Mouse (Mus musculus) midbrain, embryonic 12.5 days (tissue): Measurements from ENCODE around the gene Hivep3. TPM values are rescaled to one million over a fixed set of nuclear protein-coding genes. Genes with fewer than 3 reads are reported as not detected.

Source experiments
- ATAC-seq: fragments of 200-750 bp; cut with Nextera tagmentation; 2 replicates; pipeline ENCODE4 v1.8.0; 2017; ENCODE audit warnings: low read depth, moderate TSS enrichment, moderate library complexity; ENCODE audit not compliant: low FRiP score
- H3K27ac ChIP-seq: fragments of 300-500 bp; sonication (generic); replicated peaks from 2 replicates; pipeline ENCODE4 v1.5.1; 2016; ENCODE audit warnings: mild to moderate bottlenecking
- H3K27me3 ChIP-seq: fragments of 300-500 bp; sonication (generic); 2 replicates; pipeline ENCODE4 v1.6.1; 2016; ENCODE audit warnings: mild to moderate bottlenecking
- H3K36me3 ChIP-seq: fragments of 300-500 bp; sonication (generic); 2 replicates; pipeline ENCODE4 v1.6.1; 2016
- H3K4me1 ChIP-seq: fragments of 300-500 bp; sonication (generic); 2 replicates; pipeline ENCODE4 v1.6.1; 2016
- H3K4me2 ChIP-seq: fragments of 300-500 bp; sonication (generic); replicated peaks from 2 replicates; pipeline ENCODE4 v1.6.1; 2016; ENCODE audit warnings: mild to moderate bottlenecking, moderate library complexity
- H3K4me3 ChIP-seq: fragments of 300-500 bp; sonication (generic); 2 replicates; pipeline ENCODE4 v1.5.1; 2016; ENCODE audit warnings: mild to moderate bottlenecking
- H3K9ac ChIP-seq: fragments of 300-500 bp; sonication (generic); replicated peaks from 2 replicates; pipeline ENCODE4 v1.6.1; 2016; ENCODE audit warnings: mild to moderate bottlenecking, moderate library complexity
- H3K9me3 ChIP-seq: fragments of 300-500 bp; sonication (generic); 2 replicates; pipeline ENCODE4 v1.6.1; 2016; ENCODE audit warnings: mild to moderate bottlenecking
- WGBS: fragments of 180-500 bp; shearing (Covaris S2); methylation state at CpG from one replicate; pipeline ENCODE4 v1.1.7; 2016; 5-methylcytosine and 5-hydroxymethylcytosine counted together
- polyA plus RNA-seq: library from polyadenylated mRNA; unstranded; fragments of >200 nt; fragmentation: Nextera tagmentation; extraction: Ambion mirVana; gene quantifications from 2 replicates; pipeline ENCODE4 v1.2.1, GENCODE M21; 2016

The Hivep3 gene
- polyA plus RNA-seq, 1 experiment from 2014 or later, result 4.5 TPM

- H3K4me1 ChIP-seq, result no peaks in the 10 kb centered on the region
- H3K4me2 ChIP-seq, result no peak overlapping the region
- H3K9ac ChIP-seq, result no peak overlapping the region
- no peaks in the 10 kb centered on the region for H3K36me3 ChIP-seq
- H3K27me3 ChIP-seq, result no peaks in the 10 kb centered on the region
- no peak for ATAC-seq
- 88% methylated on average over 5 of the region's 5 CpGs for WGBS
- H3K4me3 ChIP-seq, result no peak overlapping the region
- no peak overlapping the region for H3K27ac ChIP-seq
- no peaks in the 10 kb centered on the region for H3K9me3 ChIP-seq
These were observed 348.9 kb downstream of the Hivep3 start for GRCm38 (mm10) chr4:120082527-120082926.

- H3K4me3 ChIP-seq, result no peak overlapping the region
- no peak overlapping the region for H3K4me2 ChIP-seq
- no peaks in the 10 kb centered on the region for H3K4me1 ChIP-seq
- WGBS, result 82% methylated on average over 3 of the region's 3 CpGs
- no peak overlapping the region for H3K9ac ChIP-seq
- H3K27me3 ChIP-seq, result no peaks in the 10 kb centered on the region
- no peaks in the 10 kb centered on the region for H3K9me3 ChIP-seq
- no peak overlapping the region for H3K27ac ChIP-seq
- no peaks in the 10 kb centered on the region for H3K36me3 ChIP-seq
- ATAC-seq, result no peak
These were observed 350.1 kb downstream of the Hivep3 start for GRCm38 (mm10) chr4:120083700-120084099.

- WGBS, result 88% methylated on average over 8 of the region's 8 CpGs
- no peak overlapping the region for H3K27ac ChIP-seq
- no peaks in the 10 kb centered on the region for H3K36me3 ChIP-seq
- H3K4me1 ChIP-seq, result no peaks in the 10 kb centered on the region
- no peak for ATAC-seq
- H3K4me3 ChIP-seq, result no peak overlapping the region
- no peaks in the 10 kb centered on the region for H3K9me3 ChIP-seq
- no peak overlapping the region for H3K4me2 ChIP-seq
- H3K9ac ChIP-seq, result no peak overlapping the region
- H3K27me3 ChIP-seq, result no peaks in the 10 kb centered on the region
These were observed 356.0 kb downstream of the Hivep3 start for GRCm38 (mm10) chr4:120089536-120089935.

GRCm38 (mm10) chr4:120091997-120092783, 358.6 kb downstream of the Hivep3 start:
- Histone ChIP-seq H3K9me3 (no peaks in the 10 kb centered on the region), H3K9ac (no peak overlapping the region), H3K4me1 (no peaks in the 10 kb centered on the region), H3K27me3 (no peaks in the 10 kb centered on the region), H3K36me3 (no peaks in the 10 kb centered on the region), H3K4me3 (no peak overlapping the region), H3K4me2 (no peak overlapping the region), H3K27ac (no peak overlapping the region)
- 75% methylated on average over 1 of the region's 1 CpGs for WGBS
- ATAC-seq, result no peak

- 87% methylated on average over 19 of the region's 19 CpGs for WGBS
- Histone ChIP-seq H3K4me3 (no peak overlapping the region), H3K9me3 (0 out of 2 replicates have a peak, but pooled peaks cover 16% of the 10 kb centered on the region), H3K4me2 (no peak overlapping the region), H3K9ac (no peak overlapping the region), H3K27ac (no peak overlapping the region), H3K36me3 (no peaks in the 10 kb centered on the region), H3K4me1 (no peaks in the 10 kb centered on the region), H3K27me3 (no peaks in the 10 kb centered on the region)
- ATAC-seq, result no peak
These were observed 363.4 kb downstream of the Hivep3 start for GRCm38 (mm10) chr4:120096935-120097334.

GRCm38 (mm10) chr4:120101186-120101585, 367.6 kb downstream of the Hivep3 start:
- no peak overlapping the region for H3K4me2 ChIP-seq
- ATAC-seq, result no peak
- no peaks in the 10 kb centered on the region for H3K4me1 ChIP-seq
- H3K9ac ChIP-seq, result no peak overlapping the region
- H3K36me3 ChIP-seq, result no peaks in the 10 kb centered on the region
- 0 out of 2 replicates have a peak, but pooled peaks cover 16% of the 10 kb centered on the region for H3K9me3 ChIP-seq
- no peaks in the 10 kb centered on the region for H3K27me3 ChIP-seq
- no peak overlapping the region for H3K4me3 ChIP-seq
- no peak overlapping the region for H3K27ac ChIP-seq

GRCm38 (mm10) chr4:120104599-120104998, 371.0 kb downstream of the Hivep3 start:
- no peak for ATAC-seq
- Histone ChIP-seq H3K4me2 (no peak overlapping the region), H3K27ac (no peak overlapping the region), H3K9me3 (0 out of 2 replicates have a peak, but pooled peaks cover 3% of the 10 kb centered on the region), H3K9ac (no peak overlapping the region), H3K27me3 (no peaks in the 10 kb centered on the region), H3K4me3 (no peak overlapping the region), H3K36me3 (no peaks in the 10 kb centered on the region), H3K4me1 (no peaks in the 10 kb centered on the region)
- 54% methylated on average over 5 of the region's 5 CpGs for WGBS

- Histone ChIP-seq H3K9me3 (no peaks in the 10 kb centered on the region), H3K27me3 (no peaks in the 10 kb centered on the region), H3K36me3 (no peaks in the 10 kb centered on the region), H3K4me1 (no peaks in the 10 kb centered on the region), H3K9ac (no peak overlapping the region), H3K4me3 (no peak overlapping the region), H3K27ac (no peak overlapping the region), H3K4me2 (no peak overlapping the region)
- no peak for ATAC-seq
- WGBS, result 92% methylated on average over 3 of the region's 3 CpGs
These were observed 372.8 kb downstream of the Hivep3 start for GRCm38 (mm10) chr4:120106362-120106761.

GRCm38 (mm10) chr4:120107787-120108186, 374.2 kb downstream of the Hivep3 start:
- Histone ChIP-seq H3K4me3 (no peak overlapping the region), H3K36me3 (no peaks in the 10 kb centered on the region), H3K4me1 (no peaks in the 10 kb centered on the region), H3K9me3 (no peaks in the 10 kb centered on the region), H3K4me2 (no peak overlapping the region), H3K27me3 (no peaks in the 10 kb centered on the region), H3K27ac (no peak overlapping the region), H3K9ac (no peak overlapping the region)
- ATAC-seq, result no peak
- 73% methylated on average over 8 of the region's 8 CpGs for WGBS

- H3K4me3 ChIP-seq, result no peak overlapping the region
- no peak overlapping the region for H3K9ac ChIP-seq
- H3K27me3 ChIP-seq, result no peaks in the 10 kb centered on the region
- no peak overlapping the region for H3K4me2 ChIP-seq
- H3K36me3 ChIP-seq, result no peaks in the 10 kb centered on the region
- no peak overlapping the region for H3K27ac ChIP-seq
- H3K4me1 ChIP-seq, result no peaks in the 10 kb centered on the region
- H3K9me3 ChIP-seq, result no peaks in the 10 kb centered on the region
- 90% methylated on average over 3 of the region's 3 CpGs for WGBS
- ATAC-seq, result no peak
These were observed 381.9 kb downstream of the Hivep3 start for GRCm38 (mm10) chr4:120115516-120115915.

GRCm38 (mm10) chr4:120116312-120116711, 382.7 kb downstream of the Hivep3 start:
- H3K4me1 ChIP-seq, result no peaks in the 10 kb centered on the region
- no peaks in the 10 kb centered on the region for H3K36me3 ChIP-seq
- H3K9me3 ChIP-seq, result no peaks in the 10 kb centered on the region
- ATAC-seq, result no peak
- no peak overlapping the region for H3K4me3 ChIP-seq
- no peak overlapping the region for H3K27ac ChIP-seq
- WGBS, result 88% methylated on average over 1 of the region's 1 CpGs
- no peak overlapping the region for H3K9ac ChIP-seq
- H3K4me2 ChIP-seq, result no peak overlapping the region
- H3K27me3 ChIP-seq, result no peaks in the 10 kb centered on the region

- Histone ChIP-seq H3K27me3 (0 out of 2 replicates have a peak, but pooled peaks cover 4% of the 10 kb centered on the region), H3K4me1 (no peaks in the 10 kb centered on the region), H3K9me3 (no peaks in the 10 kb centered on the region), H3K4me3 (no peak overlapping the region), H3K36me3 (no peaks in the 10 kb centered on the region), H3K27ac (no peak overlapping the region), H3K4me2 (no peak overlapping the region), H3K9ac (no peak overlapping the region)
- 33% methylated on average over 8 of the region's 8 CpGs for WGBS
- ATAC-seq, result no peak
These were observed 386.7 kb downstream of the Hivep3 start for GRCm38 (mm10) chr4:120120276-120120675.

GRCm38 (mm10) chr4:120124656-120125055, 391.1 kb downstream of the Hivep3 start:
- Histone ChIP-seq H3K36me3 (no peaks in the 10 kb centered on the region), H3K4me3 (no peak overlapping the region), H3K9ac (no peak overlapping the region), H3K27me3 (peaks cover 4% of the 10 kb centered on the region; the same call in 1 of the 2 replicates), H3K4me2 (no peak overlapping the region), H3K27ac (no peak overlapping the region), H3K4me1 (no peaks in the 10 kb centered on the region), H3K9me3 (no peaks in the 10 kb centered on the region)
- ATAC-seq, result no peak
- 85% methylated on average over 6 of the region's 6 CpGs for WGBS
